Mouse (Mus musculus): ENCODE results near the gene Lgi1. TPM values are rescaled to one million over a fixed set of nuclear protein-coding genes. Genes with fewer than 3 reads are reported as not detected.

Gene Lgi1
- polyA plus RNA-seq, 1 experiment from 2014 or later, result 23.1 TPM

DNA sequence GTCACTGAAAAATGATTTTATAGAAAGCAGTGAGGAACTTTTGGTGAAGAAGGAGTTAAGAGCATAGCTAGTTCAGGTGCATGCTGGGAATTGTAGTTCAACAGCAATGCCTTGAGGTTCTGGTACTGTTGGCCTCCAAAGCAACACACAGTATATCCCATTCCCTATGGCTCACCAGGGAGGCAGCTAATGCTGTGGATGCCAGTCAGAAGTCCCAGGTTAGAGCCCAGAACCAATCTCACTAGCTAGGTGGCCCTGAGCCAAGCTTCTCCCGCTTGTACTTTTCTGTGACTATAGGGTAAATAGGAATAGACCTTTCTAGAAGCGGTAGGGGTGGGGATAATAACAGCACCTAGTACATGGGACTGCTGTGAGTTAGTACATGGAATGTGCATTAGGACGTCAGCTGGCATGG, 5.7 kb upstream of the Lgi1 start:
- Histone ChIP-seq H3K27ac (ENCODE audit: low read depth, low read length) (no peak overlapping the region; the same call in 1 of the 2 replicates), H3K36me3 (ENCODE audit: control insufficient read depth, insufficient read depth, low read length) (no peaks in the 10 kb centered on the region), H3K9me3 (ENCODE audit: control insufficient read depth, low read length) (no peaks in the 10 kb centered on the region), H3K9ac (ENCODE audit: low read depth, low read length) (0 out of 2 replicates have a peak overlapping the region, but pooled peaks have one; percentile 18), H3K4me1 (ENCODE audit: control insufficient read depth, insufficient read depth, low read depth, low read length) (peaks cover 3% of the 10 kb centered on the region), H3K4me3 (ENCODE audit: low read length) (no peak overlapping the region), H3K4me2 (ENCODE audit: low read length) (no peak overlapping the region), H3K27me3 (replicated peaks; ENCODE audit: control insufficient read depth, insufficient read depth, low read length) (no peaks in the 10 kb centered on the region)
- ATAC-seq, result peak; percentile 64
- 72% methylated on average over 3 of the region's 3 CpGs for WGBS

DNA sequence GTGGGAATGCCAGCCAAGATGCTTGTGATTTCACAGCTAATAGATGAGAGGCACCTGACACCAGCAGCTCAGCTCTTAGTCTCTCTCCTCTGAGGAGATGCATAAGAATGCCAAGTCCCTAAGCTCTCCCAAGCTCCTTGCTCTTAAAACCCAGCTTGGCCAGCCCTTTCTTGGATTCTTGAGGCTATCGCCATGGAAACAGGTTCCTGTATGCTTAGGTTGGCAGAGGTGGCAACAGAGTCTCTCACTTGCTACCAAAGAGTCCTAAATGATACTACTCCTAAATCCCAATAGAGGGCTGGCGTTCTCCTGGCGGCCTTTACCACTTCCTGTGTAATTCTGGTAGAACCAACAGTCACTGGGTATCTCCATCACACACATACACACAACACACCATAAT, 4.9 kb upstream of the Lgi1 start:
- no peak overlapping the region for H3K27ac ChIP-seq (ENCODE audit: low read depth, low read length)
- no peaks in the 10 kb centered on the region for H3K36me3 ChIP-seq (ENCODE audit: control insufficient read depth, insufficient read depth, low read length)
- ATAC-seq, result no peak
- H3K4me2 ChIP-seq (ENCODE audit: low read length), result no peak overlapping the region
- no peaks in the 10 kb centered on the region for H3K9me3 ChIP-seq (ENCODE audit: control insufficient read depth, low read length)
- H3K4me3 ChIP-seq (ENCODE audit: low read length), result no peak overlapping the region
- 80% methylated on average over 3 of the region's 3 CpGs for WGBS
- H3K27me3 ChIP-seq (replicated peaks; ENCODE audit: control insufficient read depth, insufficient read depth, low read length), result no peaks in the 10 kb centered on the region
- no peak overlapping the region for H3K9ac ChIP-seq (ENCODE audit: low read depth, low read length)
- peaks cover 7% of the 10 kb centered on the region for H3K4me1 ChIP-seq (ENCODE audit: control insufficient read depth, insufficient read depth, low read depth, low read length)

GRCm38 (mm10) chr19:38260346-38260745, 4.0 kb upstream of the Lgi1 start:
- Histone ChIP-seq H3K9ac (ENCODE audit: low read depth, low read length) (no peak overlapping the region), H3K4me3 (ENCODE audit: low read length) (no peak overlapping the region), H3K27ac (ENCODE audit: low read depth, low read length) (no peak overlapping the region), H3K36me3 (ENCODE audit: control insufficient read depth, insufficient read depth, low read length) (no peaks in the 10 kb centered on the region), H3K9me3 (ENCODE audit: control insufficient read depth, low read length) (no peaks in the 10 kb centered on the region), H3K4me1 (ENCODE audit: control insufficient read depth, insufficient read depth, low read depth, low read length) (peaks cover 7% of the 10 kb centered on the region), H3K27me3 (replicated peaks; ENCODE audit: control insufficient read depth, insufficient read depth, low read length) (no peaks in the 10 kb centered on the region), H3K4me2 (ENCODE audit: low read length) (no peak overlapping the region)
- no peak; the same call in 1 of the 2 replicates for ATAC-seq
- 55% methylated on average over 4 of the region's 4 CpGs for WGBS

- H3K9me3 ChIP-seq (ENCODE audit: control insufficient read depth, low read length), result no peaks in the 10 kb centered on the region
- no peaks in the 10 kb centered on the region for H3K27me3 ChIP-seq (replicated peaks; ENCODE audit: control insufficient read depth, insufficient read depth, low read length)
- peaks cover 7% of the 10 kb centered on the region for H3K4me1 ChIP-seq (ENCODE audit: control insufficient read depth, insufficient read depth, low read depth, low read length)
- no peak overlapping the region for H3K4me3 ChIP-seq (ENCODE audit: low read length)
- ATAC-seq, result no peak
- WGBS, result 71% methylated on average over 5 of the region's 5 CpGs
- no peak overlapping the region for H3K4me2 ChIP-seq (ENCODE audit: low read length)
- no peaks in the 10 kb centered on the region for H3K36me3 ChIP-seq (ENCODE audit: control insufficient read depth, insufficient read depth, low read length)
- no peak overlapping the region for H3K9ac ChIP-seq (ENCODE audit: low read depth, low read length)
- H3K27ac ChIP-seq (ENCODE audit: low read depth, low read length), result no peak overlapping the region
Measured at GRCm38 (mm10) chr19:38261351-38261750, 3.0 kb upstream of the Lgi1 start.

GRCm38 (mm10) chr19:38263829-38264504, 369 bp upstream of the Lgi1 start:
- Histone ChIP-seq H3K9ac (ENCODE audit: low read depth, low read length) (peak overlapping the region; percentile 52), H3K4me1 (ENCODE audit: control insufficient read depth, insufficient read depth, low read depth, low read length) (peaks cover 7% of the 10 kb centered on the region), H3K4me2 (ENCODE audit: low read length) (peak overlapping the region; percentile 62), H3K27me3 (replicated peaks; ENCODE audit: control insufficient read depth, insufficient read depth, low read length) (no peaks in the 10 kb centered on the region), H3K9me3 (ENCODE audit: control insufficient read depth, low read length) (no peaks in the 10 kb centered on the region), H3K36me3 (ENCODE audit: control insufficient read depth, insufficient read depth, low read length) (no peaks in the 10 kb centered on the region), H3K4me3 (ENCODE audit: low read length) (peak overlapping the region; percentile 41), H3K27ac (ENCODE audit: low read depth, low read length) (peak overlapping the region; percentile 70)
- 17% methylated on average over 14 of the region's 14 CpGs for WGBS
- peak; percentile 83 for ATAC-seq

DNA sequence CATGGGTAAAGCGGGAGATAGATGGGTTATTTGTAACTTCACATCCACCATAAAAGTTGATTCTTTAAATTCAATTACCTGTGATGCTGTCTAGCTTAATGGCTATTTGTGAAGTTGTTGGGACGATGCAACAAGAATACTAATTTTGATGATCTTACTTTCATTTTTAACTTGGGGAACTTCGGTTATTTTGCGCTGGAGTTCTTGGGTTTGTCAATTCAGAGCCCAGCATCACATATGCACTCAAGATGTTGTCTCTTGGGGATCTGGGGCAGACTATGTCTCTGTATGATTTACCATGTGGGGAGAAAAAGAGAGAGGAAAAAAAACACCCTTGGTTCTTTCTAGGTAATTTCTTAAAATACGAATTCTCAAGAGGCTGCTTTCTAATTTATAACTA, 1.4 kb downstream of the Lgi1 start:
- H3K27me3 ChIP-seq (replicated peaks; ENCODE audit: control insufficient read depth, insufficient read depth, low read length), result no peaks in the 10 kb centered on the region
- H3K9me3 ChIP-seq (ENCODE audit: control insufficient read depth, low read length), result no peaks in the 10 kb centered on the region
- peaks cover 7% of the 10 kb centered on the region for H3K4me1 ChIP-seq (ENCODE audit: control insufficient read depth, insufficient read depth, low read depth, low read length)
- no peak overlapping the region for H3K27ac ChIP-seq (ENCODE audit: low read depth, low read length)
- peak overlapping the region; percentile 41 for H3K4me3 ChIP-seq (ENCODE audit: low read length)
- peak overlapping the region; percentile 62 for H3K4me2 ChIP-seq (ENCODE audit: low read length)
- no peak for ATAC-seq
- 77% methylated on average over 5 of the region's 5 CpGs for WGBS
- no peaks in the 10 kb centered on the region for H3K36me3 ChIP-seq (ENCODE audit: control insufficient read depth, insufficient read depth, low read length)
- H3K9ac ChIP-seq (ENCODE audit: low read depth, low read length), result no peak overlapping the region

GRCm38 (mm10) chr19:38267469-38267868, 3.1 kb downstream of the Lgi1 start:
- peaks cover 7% of the 10 kb centered on the region for H3K4me1 ChIP-seq (ENCODE audit: control insufficient read depth, insufficient read depth, low read depth, low read length)
- no peaks in the 10 kb centered on the region for H3K36me3 ChIP-seq (ENCODE audit: control insufficient read depth, insufficient read depth, low read length)
- H3K4me3 ChIP-seq (ENCODE audit: low read length), result no peak overlapping the region
- no peak for ATAC-seq
- H3K27me3 ChIP-seq (replicated peaks; ENCODE audit: control insufficient read depth, insufficient read depth, low read length), result no peaks in the 10 kb centered on the region
- H3K9ac ChIP-seq (ENCODE audit: low read depth, low read length), result no peak overlapping the region
- peak overlapping the region; percentile 6; the same call in 1 of the 2 replicates for H3K4me2 ChIP-seq (ENCODE audit: low read length)
- 91% methylated on average over 5 of the region's 5 CpGs for WGBS
- H3K27ac ChIP-seq (ENCODE audit: low read depth, low read length), result no peak overlapping the region
- H3K9me3 ChIP-seq (ENCODE audit: control insufficient read depth, low read length), result no peaks in the 10 kb centered on the region

DNA sequence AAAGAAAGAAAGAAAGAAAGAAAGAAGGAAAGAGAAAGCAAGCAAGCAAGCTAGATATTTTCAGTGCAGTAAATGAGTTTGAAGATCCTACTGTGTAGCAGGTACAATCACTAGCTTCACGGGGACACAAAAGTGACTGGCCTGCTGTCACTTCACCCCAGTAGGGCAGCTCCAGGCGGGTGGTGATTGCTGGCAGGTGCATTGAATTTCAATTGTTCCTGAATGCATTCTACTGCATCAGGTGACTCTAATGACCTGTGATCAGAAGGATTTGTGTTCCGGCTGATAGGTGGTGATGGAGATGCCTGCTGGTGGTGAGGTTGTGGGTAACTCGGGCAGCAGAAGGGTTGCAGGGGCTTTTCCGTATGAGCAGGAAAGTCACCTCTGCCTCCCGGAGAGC, 6.7 kb downstream of the Lgi1 start:
- Histone ChIP-seq H3K36me3 (ENCODE audit: control insufficient read depth, insufficient read depth, low read length) (no peaks in the 10 kb centered on the region), H3K4me2 (ENCODE audit: low read length) (no peak overlapping the region), H3K4me1 (ENCODE audit: control insufficient read depth, insufficient read depth, low read depth, low read length) (no peaks in the 10 kb centered on the region), H3K27me3 (replicated peaks; ENCODE audit: control insufficient read depth, insufficient read depth, low read length) (no peaks in the 10 kb centered on the region), H3K9me3 (ENCODE audit: control insufficient read depth, low read length) (no peaks in the 10 kb centered on the region), H3K4me3 (ENCODE audit: low read length) (no peak overlapping the region), H3K9ac (ENCODE audit: low read depth, low read length) (no peak overlapping the region), H3K27ac (ENCODE audit: low read depth, low read length) (no peak overlapping the region)
- ATAC-seq, result no peak
- whole genome bisulfite sequencing, result 32% methylated on average over 6 of the region's 6 CpGs

DNA sequence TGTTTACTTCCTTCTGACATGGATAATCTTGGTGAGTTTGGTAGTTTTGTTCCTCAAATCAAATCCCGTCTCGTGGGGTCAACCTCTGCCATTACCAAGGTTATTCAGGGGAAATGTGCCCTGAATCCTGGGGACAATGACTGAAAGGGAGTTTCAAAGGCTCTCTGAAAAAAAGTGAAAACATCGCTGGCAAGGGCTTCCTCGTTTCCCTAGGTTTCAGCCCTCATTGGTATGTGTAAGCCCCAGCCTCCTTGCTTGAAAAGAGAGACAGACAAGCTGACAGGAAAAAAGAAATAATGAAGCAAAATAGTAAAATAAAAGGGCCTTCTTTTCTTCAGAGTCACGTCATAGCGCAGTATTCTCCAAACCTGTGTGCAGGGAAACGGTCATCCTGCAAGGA, 9.5 kb downstream of the Lgi1 start:
- Histone ChIP-seq H3K4me1 (ENCODE audit: control insufficient read depth, insufficient read depth, low read depth, low read length) (no peaks in the 10 kb centered on the region), H3K4me2 (ENCODE audit: low read length) (no peak overlapping the region), H3K27ac (ENCODE audit: low read depth, low read length) (no peak overlapping the region), H3K9ac (ENCODE audit: low read depth, low read length) (no peak overlapping the region), H3K27me3 (replicated peaks; ENCODE audit: control insufficient read depth, insufficient read depth, low read length) (no peaks in the 10 kb centered on the region), H3K4me3 (ENCODE audit: low read length) (no peak overlapping the region), H3K36me3 (ENCODE audit: control insufficient read depth, insufficient read depth, low read length) (no peaks in the 10 kb centered on the region), H3K9me3 (ENCODE audit: control insufficient read depth, low read length) (no peaks in the 10 kb centered on the region)
- peak; percentile 25; the same call in 1 of the 2 replicates for ATAC-seq
- 54% methylated on average over 7 of the region's 7 CpGs for WGBS

Data from hindbrain, embryonic 16.5 days (tissue).